Mouse (Mus musculus) CD4-positive naive resting alpha-beta T cell, adult 57 days (primary cell): ENCODE measurements around the gene Gm5416. TPM values are rescaled to one million over a fixed set of nuclear protein-coding genes. Genes with fewer than 3 reads are reported as not detected.

Experiments used
- total RNA-seq: library from RNA; stranded (reverse); gene quantifications from one replicate; pipeline ENCODE4 v1.2.4, GENCODE M21; 2023

Gm5416 gene
- total RNA-seq = not detected

DNA sequence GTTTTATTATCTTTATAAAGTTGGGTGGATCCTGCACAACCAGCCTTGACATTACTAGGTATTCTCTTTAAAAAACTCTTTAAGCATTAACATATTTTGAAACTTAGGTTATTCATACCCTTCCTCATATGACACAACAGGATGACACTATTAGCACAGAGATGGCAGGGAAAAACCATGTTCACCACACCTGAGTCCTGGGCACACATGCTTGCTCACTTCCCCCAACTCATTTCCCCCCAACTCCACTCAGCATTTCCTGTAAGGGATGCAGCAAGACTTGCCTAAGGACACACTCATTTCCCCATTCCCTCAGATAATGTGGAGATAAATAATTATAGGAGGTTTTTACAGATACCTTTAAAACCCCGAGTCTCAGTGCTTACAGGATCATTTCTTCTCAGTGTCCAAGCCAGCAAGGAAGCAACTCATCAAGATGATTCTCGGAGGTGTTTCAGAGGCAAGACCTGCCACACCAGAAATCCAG, at the start of gene Gm5416:
Gm5416 (plus strand) TSS at position 437 of the 487 bp plus-strand sequence.

GRCm38 (mm10) chr16:36183912-36184311, 26.3 kb upstream of the Gm5416 start, which contains the start of gene Gm5483:
TSS of gene Gm5483 (plus strand) at chr16:36184212.

GRCm38 (mm10) chr16:36221168-36221567, 11.0 kb downstream of the Gm5416 start, which contains the start of gene 2010005H15Rik:
TSS of gene 2010005H15Rik (plus strand) at chr16:36221468.

Other genes starting within 250 kb of the Gm5416 start
- gene Kpna1, start 231.7 kb upstream of the Gm5416 start, total RNA-seq = 123 TPM
- 9.0 TPM for gene Wdr5b, start 169.2 kb upstream of the Gm5416 start, total RNA-seq
- gene Fam162a, start 138.8 kb upstream of the Gm5416 start, total RNA-seq = 42.8 TPM
- 24.9 TPM for gene Ccdc58, start 138.7 kb upstream of the Gm5416 start, total RNA-seq
- gene Csta1, start 79.2 kb upstream of the Gm5416 start, total RNA-seq = not detected
- not detected for gene Stfa2l1, start 53.6 kb upstream of the Gm5416 start, total RNA-seq
- gene Gm5483, start 26.2 kb upstream of the Gm5416 start, total RNA-seq = not detected
- gene 2010005H15Rik, start 11.1 kb downstream of the Gm5416 start, total RNA-seq = not detected
- gene Stfa1, start 66.5 kb downstream of the Gm5416 start, total RNA-seq = not detected
- gene BC117090, start 123.9 kb downstream of the Gm5416 start, total RNA-seq = not detected
- gene BC100530, start 157.3 kb downstream of the Gm5416 start, total RNA-seq = not detected
- gene Stfa2, start 198.1 kb downstream of the Gm5416 start, total RNA-seq = not detected
- gene Stfa3, start 245.0 kb downstream of the Gm5416 start, total RNA-seq = not detected